Mouse (Mus musculus) MEL (cell line): Measurements from ENCODE around the gene Slc7a8. TPM values are rescaled to one million over a fixed set of nuclear protein-coding genes. Genes with fewer than 3 reads are reported as not detected.
A peak's percentile ranks its signal among the peaks of the same experiment; 100 is the strongest.

Experiments used
- DNase-seq: peaks from one replicate; pipeline ENCODE4 v3.0.0; 2011; ENCODE audit warnings: low read depth, low spot score
- H3K27ac ChIP-seq: 2 replicates; pipeline ENCODE4 v1.5.1; 2012; ENCODE audit warnings: low read depth, mild to moderate bottlenecking, control low read depth, low read length, moderate library complexity; ENCODE audit not compliant: control insufficient read depth
- H3K27me3 ChIP-seq, 2 experiments: fragments of 150-350 bp in 1 of 2; sonication (generic) in 1 of 2; 2 replicates each; pipeline ENCODE4 v1.6.1; 2012; ENCODE audit warnings: low read length in 2 of 2, mild to moderate bottlenecking in 2 of 2, improper control_type of control experiment in 1 of 2, moderate library complexity in 1 of 2; ENCODE audit not compliant: insufficient read depth in 2 of 2, control insufficient read depth in 1 of 2
- H3K36me3 ChIP-seq, 2 experiments: 2 replicates each; pipeline ENCODE4 v1.6.1; 2012 to 2014; ENCODE audit warnings: low read length in 2 of 2, improper control_type of control experiment in 1 of 2, inconsistent platforms in 1 of 2, mild to moderate bottlenecking in 1 of 2; ENCODE audit not compliant: insufficient read depth in 2 of 2, control insufficient read depth in 1 of 2
- H3K4me1 ChIP-seq, 2 experiments: fragments of 150-350 bp in 1 of 2; sonication (generic) in 1 of 2; 2 replicates each; pipeline ENCODE4 v1.6.1; 2012; ENCODE audit warnings: low read length in 2 of 2, improper control_type of control experiment in 1 of 2, mild to moderate bottlenecking in 1 of 2; ENCODE audit not compliant: insufficient read depth in 2 of 2, control insufficient read depth in 1 of 2
- H3K4me3 ChIP-seq, 2 experiments: fragments of 150-350 bp in 1 of 2; sonication (generic) in 1 of 2; 2 replicates each; pipeline ENCODE4 v1.5.1; 2012; ENCODE audit warnings: low read depth in 2 of 2, low read length in 2 of 2, mild to moderate bottlenecking in 2 of 2, moderate library complexity in 2 of 2, control low read depth in 1 of 2, improper control_type of control experiment in 1 of 2; ENCODE audit not compliant: control insufficient read depth in 1 of 2, insufficient read depth in 1 of 2
- H3K79me2 ChIP-seq: 2 replicates; pipeline ENCODE4 v1.6.1; 2012; ENCODE audit warnings: mild to moderate bottlenecking, low read length, moderate library complexity; ENCODE audit not compliant: control insufficient read depth, poor library complexity, insufficient read depth
- H3K9ac ChIP-seq: 2 replicates; pipeline ENCODE4 v1.6.1; 2012; ENCODE audit warnings: low read depth, mild to moderate bottlenecking, control low read depth, low read length, moderate library complexity; ENCODE audit not compliant: control insufficient read depth, poor library complexity, severe bottlenecking
- H3K9me3 ChIP-seq: fragments of 150-350 bp; sonication (generic); replicated peaks from 2 replicates; pipeline ENCODE4 v1.6.1; 2012; ENCODE audit warnings: mild to moderate bottlenecking, low read length, improper control_type of control experiment, moderate library complexity; ENCODE audit not compliant: insufficient read depth
- BHLHE40 ChIP-seq: IDR thresholded peaks from 2 replicates; pipeline ENCODE4 v1.6.1; 2012; ENCODE audit warnings: low read depth, mild to moderate bottlenecking, inconsistent platforms, low read length, improper control_type of control experiment, borderline replicate concordance
- CHD1 ChIP-seq: IDR thresholded peaks from 2 replicates; pipeline ENCODE4 v1.6.1; 2012; ENCODE audit warnings: low read depth, mild to moderate bottlenecking, inconsistent platforms, low read length, improper control_type of control experiment
- CHD2 ChIP-seq: IDR thresholded peaks from 2 replicates; pipeline ENCODE4 v1.6.1; 2011; ENCODE audit warnings: low read length, improper control_type of control experiment
- CTCF ChIP-seq, 3 experiments: IDR thresholded peaks in 2 of 3; conservative IDR thresholded peaks in 1 of 3; 2 replicates each; pipeline ENCODE4 v1.5.1; 2011 to 2012; ENCODE audit warnings: low read length in 3 of 3, low read depth in 2 of 3, mild to moderate bottlenecking in 2 of 3, improper control_type of control experiment in 1 of 3, inconsistent platforms in 1 of 3, mixed read lengths in 1 of 3, moderate library complexity in 1 of 3; ENCODE audit not compliant: control insufficient read depth in 1 of 3, insufficient read depth in 1 of 3, poor library complexity in 1 of 3, severe bottlenecking in 1 of 3
- E2F4 ChIP-seq: IDR thresholded peaks from 2 replicates; pipeline ENCODE4 v1.6.1; 2011; ENCODE audit warnings: low read depth, low read length, improper control_type of control experiment, borderline replicate concordance
- ELF1 ChIP-seq: IDR thresholded peaks from 2 replicates; pipeline ENCODE4 v1.6.1; 2014; ENCODE audit warnings: low read depth, mild to moderate bottlenecking, inconsistent platforms, low read length, improper control_type of control experiment, moderate library complexity
- EP300 ChIP-seq, 2 experiments: IDR thresholded peaks; 2 replicates each; pipeline ENCODE4 v1.6.1; 2011; ENCODE audit warnings: improper control_type of control experiment in 2 of 2, low read length in 2 of 2, low read depth in 1 of 2, mild to moderate bottlenecking in 1 of 2
- GABPA ChIP-seq: IDR thresholded peaks from 2 replicates; pipeline ENCODE4 v1.6.1; 2012; ENCODE audit warnings: low read depth, mild to moderate bottlenecking, inconsistent platforms, low read length, improper control_type of control experiment, moderate library complexity
- GATA1 ChIP-seq: IDR thresholded peaks from 2 replicates; pipeline ENCODE4 v1.6.1; 2011; ENCODE audit warnings: low read depth, low read length, improper control_type of control experiment
- HCFC1 ChIP-seq: IDR thresholded peaks from 2 replicates; pipeline ENCODE4 v1.6.1; 2012; ENCODE audit warnings: low read depth, mild to moderate bottlenecking, inconsistent platforms, low read length, improper control_type of control experiment, moderate library complexity
- JUND ChIP-seq: IDR thresholded peaks from 2 replicates; pipeline ENCODE4 v1.6.1; 2011; ENCODE audit warnings: low read depth, mild to moderate bottlenecking, improper control_type of control experiment, low read length
- KAT2A ChIP-seq: conservative IDR thresholded peaks from 2 replicates; pipeline ENCODE4 v1.6.1; 2012; ENCODE audit warnings: low read depth, low read length, improper control_type of control experiment, inconsistent platforms
- MAFK ChIP-seq: IDR thresholded peaks from 2 replicates; pipeline ENCODE4 v1.6.1; 2011; ENCODE audit warnings: low read depth, mild to moderate bottlenecking, low read length, improper control_type of control experiment, borderline replicate concordance
- MAX ChIP-seq: IDR thresholded peaks from 2 replicates; pipeline ENCODE4 v1.6.1; 2011; ENCODE audit warnings: low read length, improper control_type of control experiment
- MAZ ChIP-seq: IDR thresholded peaks from 2 replicates; pipeline ENCODE4 v1.6.1; 2012; ENCODE audit warnings: low read depth, mild to moderate bottlenecking, inconsistent platforms, low read length, improper control_type of control experiment
- MEF2A ChIP-seq: IDR thresholded peaks from 2 replicates; pipeline ENCODE4 v1.6.1; 2014; ENCODE audit warnings: low read depth, mild to moderate bottlenecking, inconsistent platforms, low read length, improper control_type of control experiment; ENCODE audit not compliant: poor library complexity, insufficient replicate concordance, severe bottlenecking; ENCODE audit errors: extremely low read depth
- MYB ChIP-seq: IDR thresholded peaks from 2 replicates; pipeline ENCODE4 v1.6.1; 2011; ENCODE audit warnings: mild to moderate bottlenecking, low read depth, low read length, improper control_type of control experiment
- MYC ChIP-seq: IDR thresholded peaks from 2 replicates; pipeline ENCODE4 v1.6.1; 2011; ENCODE audit warnings: low read depth, mild to moderate bottlenecking, low read length, improper control_type of control experiment, moderate library complexity
- NELFE ChIP-seq: IDR thresholded peaks from 2 replicates; pipeline ENCODE4 v1.6.1; 2011; ENCODE audit warnings: low read depth, low read length, improper control_type of control experiment
- NRF1 ChIP-seq: IDR thresholded peaks from 2 replicates; pipeline ENCODE4 v1.6.1; 2014; ENCODE audit warnings: low read depth, mild to moderate bottlenecking, inconsistent platforms, low read length, improper control_type of control experiment, moderate library complexity; ENCODE audit not compliant: poor library complexity, insufficient read depth, severe bottlenecking
- POLR2A ChIP-seq, 2 experiments: IDR thresholded peaks; 2 replicates each; pipeline ENCODE4 v1.6.1; 2011 to 2012; ENCODE audit warnings: low read length in 2 of 2, mild to moderate bottlenecking in 2 of 2, control low read depth in 1 of 2, improper control_type of control experiment in 1 of 2, low read depth in 1 of 2, moderate library complexity in 1 of 2; ENCODE audit not compliant: control insufficient read depth in 1 of 2, insufficient read depth in 1 of 2, poor library complexity in 1 of 2
- POLR2AphosphoS2 ChIP-seq: IDR thresholded peaks from 2 replicates; pipeline ENCODE4 v1.6.1; 2011; ENCODE audit warnings: low read length, improper control_type of control experiment
- POLR2AphosphoS5 ChIP-seq: IDR thresholded peaks from 2 replicates; pipeline ENCODE4 v1.6.1; 2012; ENCODE audit warnings: low read depth, borderline replicate concordance, mild to moderate bottlenecking, inconsistent platforms, low read length, moderate library complexity, mixed read lengths
- RAD21 ChIP-seq: IDR thresholded peaks from 2 replicates; pipeline ENCODE4 v1.6.1; 2011; ENCODE audit warnings: mild to moderate bottlenecking, low read depth, low read length, improper control_type of control experiment
- RCOR1 ChIP-seq: IDR thresholded peaks from 2 replicates; pipeline ENCODE4 v1.6.1; 2012; ENCODE audit warnings: low read depth, mild to moderate bottlenecking, inconsistent platforms, low read length, improper control_type of control experiment
- SIN3A ChIP-seq: IDR thresholded peaks from 2 replicates; pipeline ENCODE4 v1.6.1; 2012; ENCODE audit warnings: low read length, improper control_type of control experiment, inconsistent platforms
- SMC3 ChIP-seq: IDR thresholded peaks from 2 replicates; pipeline ENCODE4 v1.6.1; 2011; ENCODE audit warnings: low read depth, low read length, improper control_type of control experiment
- TAL1 ChIP-seq: IDR thresholded peaks from 2 replicates; pipeline ENCODE4 v1.6.1; 2012; ENCODE audit warnings: mild to moderate bottlenecking, inconsistent platforms, low read length, moderate library complexity, mixed read lengths
- TBP ChIP-seq: IDR thresholded peaks from 2 replicates; pipeline ENCODE4 v1.8.0; 2011; ENCODE audit warnings: low read depth, low read length, improper control_type of control experiment
- TCF12 ChIP-seq: IDR thresholded peaks from 2 replicates; pipeline ENCODE4 v1.6.1; 2014; ENCODE audit warnings: low read depth, mild to moderate bottlenecking, inconsistent platforms, low read length, improper control_type of control experiment, moderate library complexity
- USF1 ChIP-seq: IDR thresholded peaks from 2 replicates; pipeline ENCODE4 v1.6.1; 2014; ENCODE audit warnings: low read depth, mild to moderate bottlenecking, inconsistent platforms, low read length, improper control_type of control experiment, moderate library complexity
- USF2 ChIP-seq, 2 experiments: IDR thresholded peaks; 2 replicates each; pipeline ENCODE4 v1.6.1; 2011 to 2012; ENCODE audit warnings: improper control_type of control experiment in 2 of 2, low read length in 2 of 2, borderline replicate concordance in 1 of 2, inconsistent platforms in 1 of 2, low read depth in 1 of 2, mild to moderate bottlenecking in 1 of 2; ENCODE audit not compliant: insufficient read depth in 1 of 2
- ZC3H11A ChIP-seq: IDR thresholded peaks from 2 replicates; pipeline ENCODE4 v1.6.1; 2012; ENCODE audit warnings: low read depth, mild to moderate bottlenecking, inconsistent platforms, low read length, improper control_type of control experiment
- ZKSCAN1 ChIP-seq: IDR thresholded peaks from 2 replicates; pipeline ENCODE4 v1.6.1; 2012; ENCODE audit warnings: low read depth, mild to moderate bottlenecking, inconsistent platforms, low read length, improper control_type of control experiment, moderate library complexity
- ZMIZ1 ChIP-seq: IDR thresholded peaks from 2 replicates; pipeline ENCODE4 v1.6.1; 2012; ENCODE audit warnings: low read depth, mild to moderate bottlenecking, inconsistent platforms, low read length, improper control_type of control experiment, moderate library complexity
- ZNF384 ChIP-seq: IDR thresholded peaks from 2 replicates; pipeline ENCODE4 v1.6.1; 2012; ENCODE audit warnings: low read depth, mild to moderate bottlenecking, inconsistent platforms, low read length, improper control_type of control experiment
- polyA plus RNA-seq, 2 experiments: library from polyadenylated mRNA; stranded (reverse) in 1 of 2; unstranded in 1 of 2; fragments of >175 nt in 1 of 2; fragments of >200 nt in 1 of 2; gene quantifications; 2 replicates each; pipeline versions ENCODE4 v1.2.1 to v1.2.4; 2012; ENCODE audit warnings: low replicate concordance in 2 of 2, low read depth in 1 of 2; ENCODE audit not compliant: insufficient read length in 2 of 2, insufficient read depth in 1 of 2, missing spikeins in 1 of 2
- total RNA-seq: library from RNA; depleted of rRNA; stranded (reverse); fragments of 300-350 nt; gene quantifications from 2 replicates; pipeline ENCODE4 v1.2.3, GENCODE M21; 2012

Gene Slc7a8
- total and polyA plus RNA-seq, 3 experiments: 0.08 to 0.29 TPM; not detected in 1

GRCm38 (mm10) chr14:54701298-54701697 is 80.4 kb downstream of the Slc7a8 start:
- Histone ChIP-seq H3K36me3 (peaks cover 0 to 15% of the 10 kb centered on the region in 2 experiments; a peak in 2 of 4 replicates), H3K9ac (no peak overlapping the region), H3K27me3 (no peaks in the 10 kb centered on the region), H3K9me3 (no peaks in the 10 kb centered on the region), H3K27ac (no peak overlapping the region), H3K4me1 (peaks cover 5 to 26% of the 10 kb centered on the region in 2 experiments), H3K79me2 (no peaks in the 10 kb centered on the region), H3K4me3 (no peak overlapping the region)
- TF ChIP-seq E2F4: no peak
- TF ChIP-seq CHD1: no peak
- TF ChIP-seq MAX: no peak
- no peak for TF ChIP-seq ELF1
- no peak for TF ChIP-seq MAFK
- no peak for TF ChIP-seq TBP
- no peak for TF ChIP-seq MAZ
- no peak for TF ChIP-seq GATA1
- no peak for TF ChIP-seq USF2 (IDR thresholded peaks at IDR 0.05; ENCODE audit: borderline replicate concordance in 1 of 2, insufficient read depth in 1 of 2, low read depth in 1 of 2, low read length in 2 of 2)
- no peak for TF ChIP-seq CHD2
- TF ChIP-seq ZKSCAN1: no peak
- no peak for TF ChIP-seq BHLHE40
- TF ChIP-seq EP300 (IDR thresholded peaks at IDR 0.05; ENCODE audit: low read depth in 1 of 2, low read length in 2 of 2): no peak
- TF ChIP-seq ZMIZ1: no peak
- TF ChIP-seq POLR2A (IDR thresholded peaks at IDR 0.05; ENCODE audit: control insufficient read depth in 1 of 2, insufficient read depth in 1 of 2, low read depth in 1 of 2, low read length in 2 of 2, poor library complexity in 1 of 2): no peak
- TF ChIP-seq GABPA: no peak
- TF ChIP-seq NELFE: no peak
- TF ChIP-seq SIN3A: 0 out of 2 replicates have a peak, but pooled peaks have one; percentile 28
- TF ChIP-seq MYB: no peak
- no peak for TF ChIP-seq TAL1
- TF ChIP-seq USF1: no peak
- TF ChIP-seq SMC3: peak; percentile 86
- 0 out of 2 replicates have a peak, but pooled peaks have one; percentile 15 for TF ChIP-seq MYC
- TF ChIP-seq JUND: no peak
- peak; percentile 81 for TF ChIP-seq ZC3H11A
- TF ChIP-seq POLR2AphosphoS5: no peak
- no peak for TF ChIP-seq NRF1
- peak; percentile 83 for TF ChIP-seq RAD21
- TF ChIP-seq CTCF (IDR thresholded peaks at IDR 0.05 in 2 of 3, conservative IDR thresholded peaks at IDR 0.05 in 1 of 3; ENCODE audit: control insufficient read depth in 1 of 3, insufficient read depth in 1 of 3, low read depth in 2 of 3, low read length in 3 of 3, poor library complexity in 1 of 3, severe bottlenecking in 1 of 3): peak; percentile 89 to 94 (median 91)
- TF ChIP-seq HCFC1: no peak
- no peak for TF ChIP-seq RCOR1
- TF ChIP-seq ZNF384: no peak
- no peak for TF ChIP-seq POLR2AphosphoS2
- TF ChIP-seq MEF2A: no peak
- TF ChIP-seq TCF12: no peak
- TF ChIP-seq KAT2A: no peak
- DNase-seq: peak; percentile 81
